Comparison of ENCODE assay signal across 28 mouse cellular contexts in genomic region chr14:51144451-51144850, GRCm38 (mm10). TPM values are rescaled to one million over a fixed set of nuclear protein-coding genes. Genes with fewer than 3 reads are reported as not detected.
"Had no signal": no experiment of that assay in that cellular context is flagged by ENCODE, and none has a peak within 500 bp of the region (broad histone marks: within the 10 kb centered on the region; RNA-seq: fewer than 3 reads in every experiment).

No protein-coding gene starts in this region.

- H3K9me3 ChIP-seq: intestine, embryonic 15.5 days; kidney, embryonic 15.5 days; limb, embryonic 10.5 days; limb, embryonic 13.5 days; megakaryocyte, embryonic 14.5 days had no signal

- H3K36me3 ChIP-seq: intestine, embryonic 15.5 days; kidney, embryonic 15.5 days; limb, embryonic 10.5 days; limb, embryonic 13.5 days had no signal

- H3K4me3 ChIP-seq: intestine, embryonic 15.5 days; kidney, embryonic 15.5 days; limb, embryonic 10.5 days; limb, embryonic 13.5 days; megakaryocyte, embryonic 14.5 days had no signal

- H3K4me2 ChIP-seq: intestine, embryonic 15.5 days; kidney, embryonic 15.5 days; limb, embryonic 13.5 days; lung, embryonic 14.5 days; midbrain, embryonic 11.5 days had no signal

- H3K27me3 ChIP-seq: intestine, embryonic 15.5 days; kidney, embryonic 15.5 days; limb, embryonic 13.5 days had no signal

- H3K4me1 ChIP-seq: intestine, embryonic 15.5 days; kidney, embryonic 15.5 days; limb, embryonic 10.5 days; limb, embryonic 13.5 days had no signal

- DNase-seq: kidney, adult 11 months; kidney, adult 8-10 months; kidney, postnatal 10 days; kidney, postnatal 36 days; lung, embryonic 14.5 days; midbrain, embryonic 14.5 days; thymus, adult 18-20 months; thymus, postnatal 14 days; thymus, postnatal 4 days had no signal

- H3K27ac ChIP-seq: intestine, embryonic 15.5 days; kidney, embryonic 15.5 days; limb, embryonic 10.5 days; limb, embryonic 13.5 days; macrophage had no signal

- ATAC-seq: intestine, embryonic 15.5 days; lung, postnatal 0 days had no signal

- H3K9ac ChIP-seq: intestine, embryonic 15.5 days; kidney, embryonic 15.5 days; limb, embryonic 13.5 days; lung, embryonic 14.5 days had no signal

RNA-seq across cellular contexts. Expression of gene Rnase1, which starts 2.1 kb away (rescaled TPM):
- polyA plus RNA-seq: macrophage; midbrain, embryonic 11.5 days; midbrain, embryonic 14.5 days had no signal

RNA-seq across cellular contexts. Expression of gene Rnase2b, which starts 17.6 kb away (rescaled TPM):
- total RNA-seq: layer of hippocampus, postnatal 14 days; left cerebral cortex, adult 18-20 months; left cerebral cortex, postnatal 25 days; liver, adult 2 months; midbrain, postnatal 0 days had no signal
- polyA plus RNA-seq: intestine, embryonic 15.5 days; kidney, embryonic 15.5 days; limb, embryonic 10.5 days; limb, embryonic 13.5 days; liver, adult 2 months; lung, embryonic 14.5 days; macrophage; midbrain, embryonic 11.5 days; midbrain, embryonic 14.5 days; midbrain, postnatal 0 days; neural tube, embryonic 11.5 days; neural tube, embryonic 14.5 days; small intestine, adult 2 months; spleen, adult 2 months; stomach, embryonic 16.5 days; testis, adult 2 months had no signal

RNA-seq across cellular contexts. Expression of gene Rnase6, which starts 20.7 kb away (rescaled TPM):
- total RNA-seq: left cerebral cortex, adult 18-20 months had no signal
- polyA plus RNA-seq: limb, embryonic 10.5 days; neural tube, embryonic 14.5 days had no signal

RNA-seq across cellular contexts. Expression of gene Eddm3b, which starts 30.2 kb away (rescaled TPM):
- total RNA-seq: layer of hippocampus, postnatal 14 days; left cerebral cortex, adult 18-20 months; left cerebral cortex, postnatal 25 days; liver, adult 2 months; midbrain, postnatal 0 days had no signal
- polyA plus RNA-seq: intestine, embryonic 15.5 days; limb, embryonic 10.5 days; limb, embryonic 13.5 days; liver, adult 2 months; lung, embryonic 14.5 days; macrophage; midbrain, embryonic 11.5 days; midbrain, embryonic 14.5 days; neural tube, embryonic 11.5 days; neural tube, embryonic 14.5 days; small intestine, adult 2 months; spleen, adult 2 months; stomach, embryonic 16.5 days; testis, adult 2 months had no signal
